Mouse (Mus musculus): ENCODE results near the gene Olfr985. TPM values are rescaled to one million over a fixed set of nuclear protein-coding genes. Genes with fewer than 3 reads are reported as not detected.

The Olfr985 gene
- polyA plus RNA-seq, 1 experiment from 2014 or later: not detected

Other genes starting within 250 kb of the Olfr985 start
- not detected in 2 replicates for gene Olfr229, start 222.8 kb downstream of the Olfr985 start, polyA plus RNA-seq (2016; fragmentation: Nextera tagmentation; extraction: Ambion mirVana)
- gene Olfr974, start 192.7 kb downstream of the Olfr985 start, polyA plus RNA-seq (2016; fragmentation: Nextera tagmentation; extraction: Ambion mirVana): not detected in 2 replicates
- gene Olfr975, start 178.1 kb downstream of the Olfr985 start, polyA plus RNA-seq (2016; fragmentation: Nextera tagmentation; extraction: Ambion mirVana): not detected in 2 replicates
- not detected in 2 replicates for gene Olfr976, start 169.1 kb downstream of the Olfr985 start, polyA plus RNA-seq (2016; fragmentation: Nextera tagmentation; extraction: Ambion mirVana)
- not detected in 2 replicates for gene Olfr978, start 138.1 kb downstream of the Olfr985 start, polyA plus RNA-seq (2016; fragmentation: Nextera tagmentation; extraction: Ambion mirVana)
- gene Olfr979, start 126.7 kb downstream of the Olfr985 start, polyA plus RNA-seq (2016; fragmentation: Nextera tagmentation; extraction: Ambion mirVana): not detected in 2 replicates
- gene Olfr980, start 120.6 kb downstream of the Olfr985 start, polyA plus RNA-seq (2016; fragmentation: Nextera tagmentation; extraction: Ambion mirVana): not detected in 2 replicates
- gene Olfr981, start 108.7 kb downstream of the Olfr985 start, polyA plus RNA-seq (2016; fragmentation: Nextera tagmentation; extraction: Ambion mirVana): not detected in 2 replicates
- gene Olfr982, start 56.4 kb downstream of the Olfr985 start, polyA plus RNA-seq (2016; fragmentation: Nextera tagmentation; extraction: Ambion mirVana): not detected in 2 replicates
- gene Olfr983, start 36.6 kb downstream of the Olfr985 start, polyA plus RNA-seq (2016; fragmentation: Nextera tagmentation; extraction: Ambion mirVana): 0.03 TPM in 1 of 2 replicates, not detected in the other
- not detected in 2 replicates for gene Olfr984, start 16.0 kb downstream of the Olfr985 start, polyA plus RNA-seq (2016; fragmentation: Nextera tagmentation; extraction: Ambion mirVana)
- gene Tmem225, start 17.9 kb upstream of the Olfr985 start, polyA plus RNA-seq (2016; fragmentation: Nextera tagmentation; extraction: Ambion mirVana): not detected in 2 replicates
- gene Olfr986, start 50.7 kb upstream of the Olfr985 start, polyA plus RNA-seq (2016; fragmentation: Nextera tagmentation; extraction: Ambion mirVana): not detected in 2 replicates
- gene Zfp202, start 62.1 kb upstream of the Olfr985 start, polyA plus RNA-seq (2016; fragmentation: Nextera tagmentation; extraction: Ambion mirVana): 9.0 and 9.9 TPM in 2 replicates
- gene Scn3b, start 139.0 kb upstream of the Olfr985 start, polyA plus RNA-seq (2016; fragmentation: Nextera tagmentation; extraction: Ambion mirVana): 49.9 and 58.2 TPM in 2 replicates